Mouse (Mus musculus): ENCODE data around the gene Klc4.

DNA sequence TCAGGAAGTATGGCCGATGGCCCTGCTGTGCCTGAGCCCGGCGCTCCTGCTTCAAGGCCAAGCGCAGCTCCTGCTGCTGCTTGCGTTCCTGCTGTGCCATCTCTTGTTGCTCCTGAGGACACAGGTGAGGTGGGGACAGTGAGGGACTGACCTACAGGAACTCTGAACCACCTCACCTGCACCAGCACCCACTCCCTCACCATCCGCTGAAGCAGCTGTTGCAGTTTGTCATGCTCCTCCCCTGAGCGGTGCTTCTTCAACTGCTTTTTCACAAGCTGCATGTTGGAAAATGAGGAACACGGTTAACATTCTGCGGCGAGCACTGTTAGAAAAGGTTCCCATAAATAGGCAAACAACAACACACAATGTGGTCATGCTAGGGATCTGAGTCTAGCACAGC is 24.1 kb upstream of the Klc4 start:
- TF ChIP-seq POLR2A (IDR thresholded peaks at IDR 0.05; ENCODE audit: low read depth, low read length) (no peak), CTCF (IDR thresholded peaks at IDR 0.05; ENCODE audit: borderline replicate concordance, insufficient read depth, low read length) (no peak)
